Mouse (Mus musculus) liver, postnatal 0 days (tissue): ENCODE data around the gene Qpctl.

Source experiments
- CTCF ChIP-seq: sonication (generic); IDR thresholded peaks from 2 replicates; pipeline ENCODE4 v1.5.1; 2016; ENCODE audit warnings: antibody characterized with exemption, low read depth
- EP300 ChIP-seq: IDR thresholded peaks from 2 replicates; pipeline ENCODE4 v1.6.1; 2016; ENCODE audit warnings: antibody characterized with exemption, low read depth, mild to moderate bottlenecking

DNA sequence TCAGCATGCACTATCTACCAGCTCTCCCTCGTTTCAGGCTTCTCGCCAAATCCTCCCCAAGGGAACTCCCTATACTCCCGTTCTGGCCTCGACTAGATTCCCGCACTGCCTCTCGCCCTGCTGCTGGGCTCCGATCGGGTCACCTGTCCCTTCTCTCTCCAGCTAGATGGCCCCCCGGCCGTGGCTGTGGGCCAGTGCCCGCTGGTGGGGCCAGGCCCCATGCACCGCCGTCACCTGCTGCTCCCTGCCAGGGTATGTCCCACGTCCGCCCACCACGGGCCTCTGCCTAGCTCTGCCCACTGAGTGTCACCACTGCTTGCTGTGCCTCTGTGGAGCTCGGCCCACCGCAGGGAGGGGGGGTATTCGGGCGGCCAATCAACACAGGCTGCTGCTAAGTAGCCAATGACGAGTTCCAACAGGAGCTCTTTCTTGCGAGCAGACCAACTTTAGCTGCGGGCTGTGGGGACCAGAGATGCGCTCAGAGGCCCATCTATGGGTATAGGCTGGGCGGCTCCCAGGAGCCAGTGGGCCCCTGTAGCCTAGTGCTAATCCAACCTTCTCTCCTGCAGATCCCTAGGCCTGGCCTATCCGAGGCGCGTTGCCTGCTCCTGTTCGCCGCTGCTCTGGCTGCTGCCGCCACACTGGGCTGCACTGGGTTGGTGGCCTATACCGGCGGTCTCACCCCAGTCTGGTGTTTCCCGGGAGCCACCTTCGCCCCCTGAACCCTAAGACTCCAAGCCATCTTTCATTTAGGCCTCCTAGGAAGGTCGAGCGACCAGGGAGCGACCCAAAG lies 56.5 kb downstream of the Qpctl start:
- TF ChIP-seq CTCF: no peak
- TF ChIP-seq EP300: no peak
